Mouse (Mus musculus): ENCODE data around the gene Bpifa5. TPM values are rescaled to one million over a fixed set of nuclear protein-coding genes. Genes with fewer than 3 reads are reported as not detected.
A peak's percentile ranks its signal among the peaks of the same experiment; 100 is the strongest.
"Not testable (repeated sequence)": the region's sequence is repeated elsewhere in the genome, so short reads cannot be mapped to it uniquely, and the experiment has no call there.

Gene Bpifa5
- total RNA-seq (2021): not detected

DNA sequence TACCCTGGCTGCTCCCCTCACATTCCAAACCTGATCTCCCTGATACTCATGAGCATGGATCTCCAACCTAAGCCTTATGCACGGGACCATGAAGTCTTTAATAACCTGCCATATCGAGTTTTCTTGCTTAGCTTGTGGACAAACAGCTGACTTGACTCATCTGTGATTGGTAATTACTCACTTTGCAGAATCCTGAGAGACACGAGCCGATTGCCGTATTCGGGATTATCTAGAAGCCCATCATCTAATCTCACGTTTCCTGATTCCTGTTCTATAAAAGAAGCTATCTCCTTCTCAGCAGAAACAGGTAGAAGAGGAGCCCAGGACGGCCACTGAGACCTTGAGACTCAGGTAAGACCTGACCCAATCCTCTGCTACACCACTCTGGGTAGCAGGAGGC, at the start of gene Bpifa5:
Bpifa5 (plus strand) TSS at position 301 of the 400 bp plus-strand sequence.
- no peak for DNase-seq

DNA sequence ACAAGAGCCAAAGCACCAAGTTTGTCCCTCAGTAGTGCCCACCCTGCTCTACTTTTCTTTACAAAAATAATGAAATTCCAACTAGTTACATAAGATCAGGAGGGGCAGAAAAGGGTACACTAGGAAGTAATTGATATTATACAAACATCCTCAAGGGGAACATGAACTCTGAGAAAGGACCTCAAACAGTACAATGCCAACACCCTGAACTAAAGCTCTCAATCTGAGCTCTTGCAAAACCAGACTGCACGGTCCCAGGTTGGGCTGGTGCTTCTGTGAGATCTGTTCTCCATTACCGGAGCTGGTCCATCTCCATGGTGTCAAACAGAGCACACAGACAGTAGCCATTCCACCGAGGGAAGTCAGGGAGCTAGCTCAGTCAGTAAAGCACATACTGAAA, 45.0 kb upstream of the Bpifa5 start:
- no peak for DNase-seq

DNA sequence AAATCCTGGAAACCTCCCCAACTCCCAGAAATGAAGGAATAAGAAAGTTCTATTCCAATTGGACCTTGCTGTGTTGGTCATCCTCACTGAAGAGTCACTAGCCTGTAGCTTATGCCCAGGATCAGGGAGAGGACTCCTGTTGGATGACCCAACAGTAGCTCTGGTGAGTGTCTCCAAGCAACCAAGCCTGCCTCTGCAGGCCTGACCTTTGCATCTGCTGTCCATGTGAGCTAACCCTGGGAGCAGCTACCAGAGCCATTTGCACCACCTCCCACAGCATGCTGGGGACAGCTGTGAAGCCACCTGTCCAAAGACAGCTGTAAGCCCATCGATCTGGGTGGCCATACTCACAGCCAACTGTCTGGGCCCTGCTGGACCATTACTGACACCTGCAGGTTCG, 32.3 kb upstream of the Bpifa5 start, which contains the start of gene Bpifa3:
Bpifa3 (plus strand) TSS at position 217 of the 400 bp plus-strand sequence.
- DNase-seq: no peak

DNA sequence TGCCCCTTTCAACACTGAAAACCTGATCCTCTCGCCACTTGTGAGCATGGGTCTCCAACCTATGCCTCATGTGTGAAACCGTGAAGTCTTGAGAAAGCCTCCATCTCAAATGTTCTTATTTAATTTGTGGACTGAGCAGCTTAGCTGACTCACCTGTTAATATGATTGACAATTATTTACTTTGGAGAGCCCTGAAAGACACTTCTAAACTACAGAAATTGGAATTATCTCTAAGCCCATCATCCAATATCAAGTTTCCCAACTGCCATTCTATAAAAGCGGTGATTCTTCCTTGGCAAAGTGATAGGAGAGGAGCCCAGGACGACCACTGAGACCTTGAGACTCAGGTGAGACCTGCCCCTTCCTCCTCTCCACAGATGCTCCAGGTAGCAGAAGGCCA, 19.8 kb upstream of the Bpifa5 start, which contains the start of gene Bpifa1:
Bpifa1 (plus strand) TSS at position 301 of the 400 bp plus-strand sequence.
- no peak for DNase-seq

DNA sequence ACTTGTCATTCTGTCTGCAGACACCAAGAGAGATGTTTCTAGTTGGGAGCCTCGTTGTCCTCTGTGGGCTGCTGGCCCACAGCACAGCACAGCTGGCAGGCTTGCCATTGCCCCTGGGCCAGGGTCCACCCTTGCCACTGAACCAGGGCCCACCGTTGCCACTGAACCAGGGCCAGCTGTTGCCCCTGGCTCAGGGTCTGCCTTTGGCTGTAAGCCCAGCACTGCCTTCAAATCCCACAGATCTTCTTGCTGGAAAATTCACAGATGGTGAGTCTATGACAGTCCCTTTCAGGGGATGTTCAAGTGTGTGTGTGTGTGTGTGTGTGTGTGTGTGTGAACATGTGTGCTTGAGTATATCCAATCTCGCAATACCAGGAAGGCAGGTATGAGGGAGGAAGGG, 18.7 kb upstream of the Bpifa5 start:
- no peak for DNase-seq

DNA sequence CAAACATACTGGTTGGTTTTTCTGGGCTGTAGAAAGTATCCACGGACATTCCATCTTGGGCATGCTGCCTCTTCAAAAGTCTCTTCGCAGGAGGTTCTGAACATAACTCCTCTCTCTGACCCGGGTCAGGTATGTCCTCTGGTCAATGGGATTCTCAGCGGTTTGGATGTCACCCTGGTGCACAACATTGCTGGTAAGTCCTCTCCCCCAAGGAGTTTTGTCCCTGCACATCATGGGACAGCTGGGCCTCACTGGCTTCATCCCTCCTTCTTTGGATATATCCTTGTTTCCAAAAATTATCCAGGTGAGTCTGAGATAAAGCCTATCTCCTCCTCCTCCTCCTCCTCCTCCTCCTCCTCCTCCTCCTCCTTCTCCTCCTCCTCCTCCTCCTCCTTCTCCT, 14.9 kb upstream of the Bpifa5 start:
- DNase-seq: no peak

DNA sequence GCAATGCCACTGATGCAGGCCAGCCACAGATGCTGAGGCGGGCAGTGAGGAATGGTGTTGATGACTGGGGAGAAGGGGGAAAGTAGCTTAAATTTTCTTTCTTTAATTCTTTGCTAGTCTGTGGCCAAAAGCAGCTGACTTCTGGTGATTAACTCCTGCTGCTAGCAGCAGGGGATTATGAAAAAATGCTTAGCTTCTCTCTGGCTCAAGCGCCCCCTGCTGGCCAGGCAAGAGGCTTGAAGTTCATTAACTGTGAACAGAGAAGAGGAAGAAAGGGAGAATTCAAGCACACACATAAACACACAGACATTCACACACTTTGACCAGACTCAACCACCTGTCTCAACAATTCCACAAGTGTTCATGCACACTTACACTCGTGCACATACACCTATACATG, 4.0 kb upstream of the Bpifa5 start:
- peak in 1 of 2 experiments; percentile 19 for DNase-seq

DNA sequence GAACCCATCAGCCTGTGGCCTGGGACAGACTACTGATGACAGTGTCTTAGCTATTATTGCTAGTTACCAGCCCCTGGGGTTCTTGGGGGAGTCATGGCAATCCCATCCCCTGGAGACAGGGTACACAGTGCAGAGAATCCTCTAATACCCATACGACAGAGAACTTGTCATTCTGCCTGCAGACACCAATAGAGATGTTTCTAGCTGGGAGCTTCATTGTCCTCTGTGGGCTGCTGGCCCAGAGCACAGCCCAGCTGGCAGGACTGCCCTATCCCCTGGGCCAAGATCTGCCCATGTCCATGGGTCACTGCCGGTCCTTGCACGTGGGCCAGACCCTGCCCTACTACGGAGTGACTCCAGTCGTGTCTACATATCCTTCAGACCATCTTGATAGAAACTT, 899 bp downstream of the Bpifa5 start:
- peak in 1 of 2 experiments; percentile 10 for DNase-seq

DNA sequence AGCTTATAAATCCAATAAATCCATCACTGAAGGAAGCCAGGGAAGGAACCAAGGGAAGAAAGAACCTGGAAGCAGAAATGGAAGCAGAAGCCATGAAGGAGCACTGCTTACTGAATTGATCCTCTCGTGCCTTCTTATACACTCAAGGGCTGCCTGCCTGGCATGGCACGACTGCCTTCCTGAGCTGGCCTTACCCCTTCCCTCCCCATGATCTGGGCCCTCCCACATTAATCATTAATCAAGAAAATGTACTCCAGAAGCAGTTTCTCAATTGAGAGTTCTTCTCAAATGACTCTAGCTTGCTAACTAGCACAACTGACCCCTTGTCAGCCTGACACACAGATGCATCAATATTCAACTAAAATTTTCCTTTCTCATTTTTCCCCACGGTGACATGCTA, 6.8 kb downstream of the Bpifa5 start:
- no peak for DNase-seq

DNA sequence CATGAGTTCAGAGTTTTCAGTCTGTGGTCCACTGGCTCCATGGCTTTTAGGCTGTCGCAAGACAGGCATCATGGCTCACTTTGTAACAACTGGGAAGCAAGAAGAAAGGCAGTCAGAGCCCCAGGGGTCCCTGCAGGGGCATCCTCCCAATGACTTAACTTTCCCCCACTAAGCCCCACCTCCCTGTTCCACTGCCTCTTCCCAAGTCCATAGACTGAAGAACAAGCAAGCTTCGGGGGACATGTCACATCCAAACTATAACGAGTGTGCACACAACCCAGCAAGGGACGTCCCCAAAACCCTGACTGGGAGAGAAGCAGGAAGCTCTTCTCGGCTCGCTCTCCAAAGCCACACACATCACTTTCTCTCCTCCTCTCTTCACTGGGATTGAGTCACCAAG, 9.2 kb downstream of the Bpifa5 start:
- DNase-seq: no peak

DNA sequence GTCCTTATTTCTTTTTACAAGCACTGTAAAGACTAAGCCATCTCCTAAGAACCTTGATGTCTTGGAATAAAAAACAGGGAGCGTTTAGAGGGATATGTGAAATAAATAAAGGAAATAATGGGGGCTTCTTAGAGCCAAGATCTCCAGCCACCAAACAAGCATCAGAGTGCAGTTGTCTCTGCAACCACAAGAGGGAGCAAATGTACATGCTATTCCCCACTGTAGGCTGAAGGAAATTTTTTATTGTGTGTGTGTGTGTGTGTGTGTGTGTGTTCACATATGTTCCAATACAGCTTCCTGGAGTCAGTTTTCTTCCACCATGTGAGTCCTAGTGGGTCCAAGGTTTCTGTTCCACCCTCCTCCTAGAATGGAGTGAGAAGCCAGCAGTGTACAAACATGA, 10.9 kb downstream of the Bpifa5 start:
- DNase-seq: peak in 1 of 2 experiments; percentile 21

DNA sequence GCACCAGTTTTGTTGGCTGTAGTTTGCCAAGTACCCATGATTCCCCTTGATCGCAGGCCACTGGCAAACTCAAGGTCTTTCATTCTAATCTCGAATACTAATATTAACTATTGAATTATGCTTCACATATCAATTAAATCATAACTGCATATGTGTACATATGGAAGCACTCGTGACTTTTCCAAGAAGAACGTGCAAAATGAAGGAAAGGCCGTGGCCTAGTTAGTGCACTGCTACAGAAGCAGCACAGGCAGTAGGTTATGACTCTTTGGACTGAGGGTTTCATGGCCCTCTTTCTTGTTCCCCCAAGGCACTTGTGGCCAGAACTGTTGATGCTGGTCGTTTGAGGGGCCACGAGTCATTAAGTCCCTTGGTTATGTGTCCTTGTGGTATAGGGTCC, 19.5 kb downstream of the Bpifa5 start:
- DNase-seq: not testable (repeated sequence)

DNA sequence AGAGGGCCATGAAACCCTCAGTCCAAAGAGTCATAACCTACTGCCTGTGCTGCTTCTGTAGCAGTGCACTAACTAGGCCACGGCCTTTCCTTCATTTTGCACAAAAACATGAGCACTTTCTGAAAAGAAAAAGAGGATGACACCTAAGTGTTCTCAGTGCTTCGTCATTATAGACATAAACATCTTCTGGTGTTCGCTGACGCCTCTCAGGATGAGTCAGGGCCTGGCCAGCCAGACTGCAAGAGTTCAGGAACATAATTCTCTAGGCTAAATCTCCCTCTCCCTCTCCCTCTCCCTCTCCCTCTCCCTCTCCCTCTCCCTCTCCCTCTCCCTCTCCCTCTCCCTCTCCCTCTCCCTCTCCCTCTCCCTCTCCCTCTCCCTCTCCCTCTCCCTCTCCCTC, 20.7 kb downstream of the Bpifa5 start:
- not testable (repeated sequence) for DNase-seq

DNA sequence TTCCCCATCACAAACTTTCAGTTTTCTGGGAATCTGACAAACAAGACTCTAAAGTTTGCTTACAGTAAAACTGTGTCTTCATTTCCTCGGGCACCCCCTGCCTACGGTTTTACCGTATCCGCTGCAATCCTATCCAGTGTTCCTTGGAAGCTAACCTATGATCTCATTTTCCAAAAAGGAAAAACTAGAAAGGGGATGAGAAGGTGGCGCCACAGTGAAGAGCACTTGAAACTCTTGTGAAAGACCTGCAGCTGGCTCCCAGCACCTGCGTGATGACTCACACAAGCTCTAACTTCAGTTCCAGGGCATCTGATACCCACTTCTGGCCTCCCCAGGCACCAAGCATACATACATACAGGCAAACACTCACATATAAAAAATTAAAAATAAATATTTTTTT, 22.9 kb downstream of the Bpifa5 start:
- DNase-seq: no peak

DNA sequence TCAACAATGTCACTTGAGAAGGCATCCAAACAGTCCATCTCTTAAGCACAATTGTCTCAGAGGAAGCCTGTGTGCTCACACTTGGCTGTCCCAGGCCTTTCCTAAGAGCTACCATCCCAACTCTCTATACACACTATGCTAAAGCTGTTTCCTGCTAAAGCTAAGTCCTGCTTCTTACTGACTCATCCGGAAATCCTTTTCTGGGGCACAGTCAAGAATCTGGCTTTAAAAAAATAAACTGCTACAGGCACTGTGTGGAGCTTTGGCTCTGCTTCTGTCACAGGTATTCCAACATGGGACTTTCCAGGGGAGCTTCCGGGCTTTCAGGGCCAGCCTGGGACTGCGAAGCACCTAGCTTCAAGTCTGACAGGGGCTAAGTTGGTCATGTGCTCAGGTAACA, 23.3 kb downstream of the Bpifa5 start:
- DNase-seq: no peak

DNA sequence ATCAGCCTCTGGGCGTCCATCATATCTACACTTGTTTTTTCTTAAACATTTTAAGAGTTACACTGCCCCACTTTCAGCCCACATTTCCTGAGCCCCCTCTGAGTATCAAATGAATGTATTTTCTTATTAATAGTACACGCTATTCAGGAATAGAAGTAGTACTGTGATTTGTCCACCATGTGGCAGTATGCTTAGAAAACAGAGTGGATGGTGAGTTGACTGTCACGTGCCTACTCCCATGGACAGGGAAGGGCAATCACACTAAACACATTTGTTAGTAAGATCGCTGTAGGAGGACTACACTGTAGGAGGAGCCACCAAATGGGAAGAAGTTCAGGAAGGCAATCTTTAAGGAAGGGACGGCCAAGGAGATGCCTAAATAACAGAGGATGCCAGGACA, 25.1 kb downstream of the Bpifa5 start:
- DNase-seq: no peak

DNA sequence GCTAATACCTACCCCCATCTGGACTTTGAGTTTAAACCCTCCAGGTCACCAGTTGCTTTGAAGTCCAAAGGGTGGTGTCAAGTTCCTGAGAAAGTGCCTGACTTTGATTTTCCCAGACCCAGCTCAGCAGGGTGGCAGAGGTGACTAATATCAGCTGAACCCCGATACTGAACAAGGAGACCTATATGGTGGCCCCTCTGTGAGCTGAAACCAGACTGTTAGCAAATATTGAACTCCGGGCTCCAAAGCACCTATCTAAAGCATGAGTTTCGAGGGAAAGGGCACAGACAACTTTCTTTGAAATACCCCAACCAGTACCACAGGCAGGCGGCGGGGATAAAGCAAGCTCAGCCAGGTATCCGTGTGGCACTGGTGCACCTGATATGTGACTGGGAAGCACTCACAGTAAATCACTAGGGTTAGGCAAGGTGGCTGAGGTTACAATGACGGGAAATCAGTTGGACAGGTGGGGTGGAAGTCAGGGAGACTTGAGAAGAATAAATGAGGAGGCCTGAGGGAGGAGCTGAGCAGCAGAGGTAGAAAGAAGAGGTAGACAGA, 27.5 kb downstream of the Bpifa5 start:
- no peak for DNase-seq

DNA sequence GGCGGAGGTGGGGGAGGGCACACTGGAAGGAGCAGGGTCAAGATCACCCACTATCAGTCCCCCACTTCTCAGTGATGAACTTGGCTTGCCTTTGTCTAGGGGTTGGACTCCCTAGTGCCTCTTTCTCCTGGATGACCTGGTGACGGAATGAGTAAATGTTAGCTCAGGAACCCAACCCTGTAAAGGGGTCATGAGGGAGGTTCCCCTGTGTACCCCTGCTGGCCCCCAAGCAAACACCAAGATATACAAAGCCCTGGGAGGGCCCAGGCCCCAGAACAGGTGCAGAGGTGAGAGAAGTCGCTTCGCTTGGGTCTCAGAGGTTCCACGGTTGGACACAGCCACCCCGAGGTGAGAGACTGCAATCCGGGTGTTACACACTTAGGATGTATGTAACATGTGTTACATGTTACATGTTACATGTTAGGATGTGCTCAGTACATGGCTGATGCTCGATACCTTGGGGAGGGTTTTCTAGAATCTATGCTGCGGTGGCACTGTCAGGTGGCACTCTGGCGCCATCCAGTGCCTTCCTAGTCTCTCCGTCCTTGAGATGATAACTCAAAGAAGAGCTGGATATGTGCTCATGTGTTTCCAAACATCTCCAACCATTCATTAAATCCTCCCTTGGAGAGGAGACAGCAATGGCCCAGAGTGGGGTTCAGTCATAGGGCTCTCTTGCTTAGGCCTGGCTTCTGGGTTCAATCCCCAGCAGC, 28.3 kb downstream of the Bpifa5 start, which contains the start of gene Bpifb1:
Bpifb1 (plus strand) TSS at position 273 of the 713 bp plus-strand sequence.
- DNase-seq: no peak

DNA sequence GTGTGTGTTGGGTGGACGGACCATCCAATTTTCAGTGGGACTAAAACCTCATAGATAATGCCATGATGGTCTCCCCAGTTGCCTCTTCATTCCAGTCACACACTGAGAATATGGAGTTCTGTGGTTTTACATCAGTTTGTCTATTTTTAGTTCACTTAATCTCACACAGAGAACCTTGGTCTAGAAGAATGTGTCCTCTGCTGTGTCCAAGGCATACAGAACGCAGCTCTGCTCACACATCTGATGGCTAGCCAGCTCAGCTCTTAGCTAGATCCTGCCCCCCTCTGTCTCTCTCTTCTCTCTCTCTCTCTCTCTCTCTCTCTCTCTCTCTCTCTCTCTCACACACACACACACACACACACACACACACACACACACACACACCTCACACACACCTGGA, 29.7 kb downstream of the Bpifa5 start:
- DNase-seq: no peak

DNA sequence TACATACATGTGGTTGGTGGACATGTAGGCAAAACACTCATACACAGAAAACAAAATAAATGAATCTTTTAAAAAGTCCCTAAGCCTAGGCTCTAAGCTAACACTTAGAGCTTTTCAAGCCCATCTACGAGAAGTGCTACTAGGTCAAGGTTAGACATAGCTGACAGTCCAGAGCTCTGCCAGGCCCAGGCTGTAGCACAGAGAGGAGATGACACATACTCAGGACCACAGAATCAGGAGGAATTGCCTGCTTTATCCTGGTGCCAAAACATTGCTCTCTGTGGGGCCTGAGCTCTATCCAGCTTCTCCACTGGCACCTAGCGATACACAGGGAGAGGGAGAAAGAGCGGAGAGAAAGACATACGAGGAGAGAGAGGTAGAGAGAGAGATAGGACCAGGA, 30.7 kb downstream of the Bpifa5 start:
- DNase-seq: no peak

DNA sequence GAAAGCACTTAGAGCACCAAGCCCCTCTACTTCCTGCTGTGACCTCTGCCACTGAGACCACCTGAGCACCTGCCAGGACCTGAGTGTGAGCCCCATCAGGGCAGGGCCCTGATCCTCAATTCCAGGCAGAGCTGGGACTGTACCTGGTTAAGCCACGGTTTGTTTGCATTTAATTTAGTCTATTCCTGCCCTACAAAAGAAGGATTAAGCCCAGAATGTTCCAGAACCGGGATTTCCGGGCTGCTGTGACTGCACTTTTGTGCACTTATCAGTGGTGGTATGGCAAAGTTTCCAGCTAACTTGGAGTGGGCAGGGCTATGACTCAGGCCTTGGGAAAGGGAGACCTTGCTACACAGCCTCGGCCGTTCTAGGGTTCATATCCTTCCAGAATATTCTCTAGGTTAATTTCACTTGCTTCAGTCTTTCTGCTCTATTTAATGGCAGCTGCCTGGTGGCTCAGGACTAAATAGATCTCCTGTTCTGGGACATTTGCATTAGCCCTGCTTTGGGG, 31.6 kb downstream of the Bpifa5 start:
- DNase-seq: peak in 1 of 2 experiments; percentile 0

DNA sequence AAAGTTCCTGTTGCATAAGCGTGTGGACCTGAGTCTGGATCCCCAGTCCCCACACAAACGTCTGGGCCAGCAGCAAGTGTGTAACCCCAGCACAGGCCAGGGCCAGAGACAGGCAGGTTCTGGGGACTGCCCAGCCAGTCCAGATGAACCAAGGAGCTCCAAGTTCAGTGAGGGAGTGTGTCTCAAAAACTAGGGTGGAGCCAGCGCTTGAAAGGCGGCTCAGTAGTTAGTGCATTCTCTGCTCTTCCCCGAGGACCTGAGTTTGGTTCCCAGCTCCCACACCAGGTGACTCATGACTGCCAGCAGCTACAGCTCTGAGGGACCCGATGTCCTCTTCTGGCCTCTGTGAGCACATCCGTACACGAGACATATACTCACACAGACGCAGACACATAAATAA, 34.6 kb downstream of the Bpifa5 start:
- no peak for DNase-seq

DNA sequence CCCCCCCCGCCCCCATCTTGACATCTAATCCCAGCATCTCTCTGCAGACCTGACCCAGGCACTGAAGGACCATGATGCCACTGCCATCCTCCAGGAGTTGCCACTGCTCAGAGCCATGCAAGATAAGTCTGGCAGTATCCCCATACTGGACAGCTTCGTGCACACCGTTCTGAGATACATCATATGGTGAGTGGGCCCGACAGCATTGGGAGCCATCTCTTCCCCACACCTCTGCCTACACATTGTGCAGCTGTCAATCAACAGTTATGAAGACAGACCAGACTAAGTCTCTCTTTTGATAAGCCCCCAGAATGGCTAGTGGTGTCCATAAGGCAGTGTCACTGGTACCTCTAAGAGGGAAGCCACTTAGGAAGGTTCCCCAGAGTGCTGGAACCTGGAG, 42.2 kb downstream of the Bpifa5 start:
- DNase-seq: no peak

DNA sequence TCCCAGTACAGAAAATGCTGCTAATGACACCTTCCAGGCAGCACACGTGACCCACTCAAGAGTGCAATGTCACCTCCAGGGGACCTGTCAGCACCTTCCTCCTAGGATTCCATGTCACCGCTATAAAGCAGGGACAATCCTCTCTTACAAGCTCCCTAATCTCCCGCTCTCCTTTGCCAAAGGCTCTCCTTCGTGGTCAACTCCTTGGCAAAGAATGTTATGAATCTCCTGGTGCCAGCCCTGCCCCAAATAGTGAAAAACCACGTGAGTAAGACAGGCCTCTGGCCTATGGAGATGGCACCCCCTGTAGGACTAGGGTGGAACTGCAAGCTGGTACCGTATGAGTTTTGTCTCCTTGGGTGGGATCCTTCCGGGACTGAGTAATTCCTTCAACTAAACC, 44.5 kb downstream of the Bpifa5 start:
- DNase-seq: no peak

Data from layer of hippocampus, postnatal 36 days (tissue).